Mouse (Mus musculus) urinary bladder, adult 18-20 months (tissue): ENCODE data around the gene Fgfr2.

Source experiments
- DNase-seq, 2 experiments: peaks; one replicate each; pipeline ENCODE4 v3.0.0; 2022; ENCODE audit warnings: low spot score in 2 of 2, mixed read lengths in 2 of 2

Fgfr2 gene

DNA sequence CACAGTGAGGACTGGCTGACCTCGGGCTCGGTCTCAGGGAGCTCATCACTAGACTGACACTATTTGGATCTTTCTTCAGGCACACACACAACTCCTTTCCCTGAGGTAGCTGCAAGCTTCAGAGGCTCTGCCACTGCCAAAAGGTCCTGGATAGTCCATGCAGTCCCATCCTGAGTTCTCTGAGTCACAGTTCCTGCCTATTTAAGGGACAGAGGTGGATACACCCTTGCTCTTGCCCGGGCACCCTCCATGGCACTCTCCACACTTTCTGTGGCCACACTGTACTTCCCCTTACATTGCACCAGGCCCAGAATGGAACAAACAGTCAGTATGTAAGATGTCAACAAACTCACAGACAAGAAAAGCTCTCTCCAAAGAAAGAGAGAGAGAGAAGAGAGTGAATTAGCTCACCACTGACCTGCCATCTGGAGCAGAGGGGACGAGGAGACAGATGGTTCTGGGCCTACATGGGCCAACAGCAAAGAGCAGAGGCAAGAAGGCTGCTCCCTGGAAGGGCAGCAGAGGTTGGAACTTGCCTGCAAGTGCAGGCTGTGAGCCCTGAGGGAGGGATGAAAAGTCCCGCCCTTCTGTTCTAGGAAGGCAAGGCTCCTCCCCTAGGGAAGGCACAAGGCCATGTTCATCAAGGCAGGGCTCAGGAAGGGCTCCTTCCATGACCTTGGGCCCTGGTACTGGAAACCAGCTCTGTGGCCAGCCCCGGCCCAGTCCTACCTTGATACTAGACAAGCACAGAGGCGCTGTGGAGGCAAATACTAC lies 346.6 kb downstream of the Fgfr2 start:
- no peak for DNase-seq

DNA sequence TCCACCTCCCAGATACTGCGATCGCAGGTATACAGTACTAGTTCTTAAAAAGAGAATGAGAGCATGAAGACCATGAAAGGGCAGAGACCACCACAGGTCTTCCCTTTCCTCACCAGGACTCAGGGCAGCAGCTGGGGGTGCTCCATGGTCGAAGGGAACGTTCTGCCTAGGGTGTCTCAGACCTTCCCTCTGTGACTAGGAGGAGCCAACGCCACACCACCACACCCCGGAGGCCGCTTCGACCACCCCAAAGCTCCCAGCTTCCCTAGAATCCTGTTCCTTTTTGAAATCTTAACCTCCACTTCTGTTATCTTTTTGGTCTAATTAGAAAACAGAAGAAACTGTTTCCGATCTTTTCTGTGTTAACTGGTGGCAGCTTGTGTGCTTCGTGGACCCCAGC lies 347.2 kb downstream of the Fgfr2 start:
- no peak for DNase-seq

DNA sequence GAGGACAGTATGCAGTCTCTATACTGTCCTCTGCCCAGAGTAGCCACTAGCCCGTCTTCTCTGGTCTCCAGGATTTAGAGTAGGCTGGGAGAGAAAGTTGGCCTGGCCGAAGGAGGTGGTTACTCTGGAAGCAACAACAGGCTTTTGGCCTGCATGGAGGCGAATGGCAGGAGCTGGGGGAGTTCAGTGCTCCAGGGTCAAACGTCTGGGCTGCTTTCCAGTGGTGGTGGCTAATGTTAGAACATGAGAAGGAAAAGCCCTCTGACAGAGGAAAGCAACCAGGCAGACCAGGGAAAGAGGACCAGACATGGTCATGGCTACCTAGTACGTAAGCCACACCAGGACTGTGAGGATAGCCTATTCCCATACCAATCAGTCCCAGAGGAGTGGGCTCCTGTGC lies 347.8 kb downstream of the Fgfr2 start:
- DNase-seq, result no peak

DNA sequence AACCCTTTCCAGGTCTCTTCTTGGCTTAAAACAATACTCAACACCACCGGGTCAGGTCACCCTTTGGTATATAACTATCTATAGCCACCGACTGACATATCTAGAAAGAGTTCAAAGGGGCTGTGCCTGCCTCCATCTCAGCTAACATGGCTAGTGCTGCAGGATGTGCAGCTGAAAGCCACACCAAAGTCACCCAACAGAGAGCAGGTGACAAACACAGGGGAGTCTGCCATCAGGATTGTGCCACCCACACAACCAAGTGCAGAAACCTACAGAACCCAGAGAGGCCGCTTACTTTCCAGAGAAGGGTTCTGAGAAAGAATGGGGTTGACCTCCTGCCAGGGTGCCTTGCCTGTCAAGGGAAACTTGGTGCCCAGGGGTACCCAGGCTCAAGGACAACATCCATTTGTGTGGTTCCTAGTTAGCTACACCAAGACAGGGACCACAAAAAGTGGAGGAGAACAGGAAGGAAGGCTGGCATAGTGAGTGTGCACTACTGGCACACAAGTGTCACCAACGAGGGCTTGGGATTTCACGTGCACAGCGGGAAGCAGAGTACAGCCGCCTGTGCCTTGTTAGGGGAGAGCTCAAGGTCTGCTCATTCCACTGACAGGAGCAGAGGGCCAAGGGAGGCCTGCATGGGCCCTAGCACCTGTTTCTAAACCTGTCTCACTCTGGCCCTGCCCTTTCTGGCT lies 350.0 kb downstream of the Fgfr2 start:
- no peak for DNase-seq

DNA sequence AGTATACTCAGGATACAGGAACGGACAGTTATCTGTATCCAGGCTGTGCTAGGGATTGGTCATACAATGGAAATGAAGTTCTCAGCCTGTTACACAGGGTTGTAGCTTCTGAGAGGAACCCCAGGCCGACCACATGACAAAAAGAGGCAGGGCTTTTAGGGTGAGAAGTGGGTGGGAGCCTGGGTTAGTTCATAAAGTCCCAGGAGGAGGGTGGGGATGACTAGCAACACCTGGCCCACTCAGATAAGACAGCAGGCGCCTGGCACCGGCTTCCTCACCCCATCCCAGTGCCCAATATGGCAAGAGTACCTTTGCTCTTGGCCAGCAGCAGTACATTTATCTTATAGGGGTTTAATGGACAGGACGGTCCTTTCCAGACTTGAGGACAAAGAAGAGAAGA lies 350.7 kb downstream of the Fgfr2 start:
- no peak for DNase-seq

DNA sequence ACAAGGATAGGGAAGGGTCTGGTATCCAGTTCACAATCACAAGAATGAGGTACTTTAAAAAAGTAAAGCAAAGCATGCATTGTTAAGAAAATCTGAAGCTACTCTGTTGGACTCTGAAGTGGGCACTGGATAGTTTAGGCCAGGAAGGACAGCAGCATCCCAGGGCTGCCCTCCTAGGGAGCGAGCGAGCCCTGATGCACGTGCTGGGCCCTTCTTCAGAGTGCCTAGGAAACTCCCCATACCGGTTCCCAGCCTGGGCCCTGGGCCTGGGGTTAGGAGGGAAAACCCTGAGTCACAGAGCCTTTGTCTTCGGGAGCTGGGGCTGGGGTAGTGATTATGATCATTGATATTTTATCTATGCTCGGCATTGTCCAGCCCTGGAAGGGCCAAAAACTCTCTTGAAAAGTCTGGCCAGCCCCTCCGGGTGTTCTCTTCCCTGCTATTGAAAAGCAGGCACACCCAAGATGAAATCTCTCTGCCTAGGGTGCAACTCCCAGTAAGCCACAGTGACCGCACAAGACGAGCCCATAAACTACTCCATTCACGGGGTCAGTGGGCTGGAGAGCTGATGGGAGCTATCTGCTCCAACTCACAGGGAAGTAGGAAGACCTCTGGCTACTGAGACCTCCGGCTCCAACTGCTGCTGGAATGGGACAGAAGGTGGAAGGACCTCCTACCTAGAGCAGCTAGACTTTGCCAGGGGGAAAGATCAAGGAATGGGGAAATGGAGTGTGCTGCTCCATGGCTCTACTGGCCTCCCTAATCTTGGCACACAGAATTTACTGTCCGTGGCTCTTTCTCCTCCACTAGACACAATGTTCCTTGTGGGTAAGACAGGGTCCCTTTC lies 354.4 kb downstream of the Fgfr2 start:
- peak; percentile 31 to 46 for DNase-seq

DNA sequence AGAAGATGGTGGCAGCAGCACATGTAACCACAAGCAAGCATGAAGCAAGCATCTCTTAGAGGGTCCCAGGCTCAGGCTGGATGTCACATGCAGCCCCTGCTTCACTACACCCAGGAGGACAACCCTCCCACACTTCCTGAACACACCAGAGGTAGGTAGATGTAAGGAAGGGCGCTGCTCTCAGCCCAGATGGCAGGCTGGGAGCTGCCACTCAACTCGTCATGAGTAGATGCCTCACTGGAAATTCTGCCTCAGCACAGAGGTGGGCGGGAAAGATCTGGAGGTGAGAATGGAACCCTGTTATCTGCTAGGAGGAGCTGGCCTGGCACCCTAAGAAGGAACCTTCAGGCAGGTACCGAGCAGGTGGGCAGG lies 355.2 kb downstream of the Fgfr2 start:
- no peak for DNase-seq

DNA sequence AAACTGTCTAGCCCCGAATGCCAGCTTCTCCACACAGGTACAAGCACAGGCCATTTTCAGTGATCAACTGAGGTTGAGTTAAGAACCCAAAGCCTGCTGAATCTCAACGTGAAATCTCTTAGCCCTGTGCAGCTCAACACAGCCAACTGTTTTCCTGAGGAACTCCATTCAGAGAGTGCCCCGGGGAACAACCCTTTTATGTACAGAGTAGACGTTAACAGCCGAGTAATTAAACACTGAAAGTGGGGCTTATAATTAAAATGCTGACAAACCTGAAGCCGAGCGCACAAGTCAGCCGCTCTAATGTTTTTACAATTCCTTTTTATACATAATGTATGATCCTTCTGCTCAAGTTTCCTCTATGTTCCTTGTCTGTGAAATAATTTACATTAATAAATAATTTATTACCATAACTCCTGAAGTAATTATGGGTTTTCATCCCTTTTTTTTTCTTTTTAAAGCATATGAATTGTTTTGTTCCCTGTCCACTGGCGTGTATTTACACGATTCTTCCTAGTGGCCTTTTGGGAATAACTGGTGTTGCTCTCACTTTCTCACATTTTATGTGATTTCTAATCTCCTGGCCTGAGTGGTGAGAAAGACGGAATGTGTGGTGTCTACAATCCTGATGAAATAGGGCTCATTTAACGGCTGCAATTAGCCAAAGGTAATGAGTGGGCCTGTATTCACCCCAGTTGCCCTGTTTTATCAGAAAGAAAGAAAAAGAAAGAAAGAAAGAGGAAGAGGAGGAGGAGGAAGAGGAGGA lies 355.7 kb downstream of the Fgfr2 start:
- no peak for DNase-seq

DNA sequence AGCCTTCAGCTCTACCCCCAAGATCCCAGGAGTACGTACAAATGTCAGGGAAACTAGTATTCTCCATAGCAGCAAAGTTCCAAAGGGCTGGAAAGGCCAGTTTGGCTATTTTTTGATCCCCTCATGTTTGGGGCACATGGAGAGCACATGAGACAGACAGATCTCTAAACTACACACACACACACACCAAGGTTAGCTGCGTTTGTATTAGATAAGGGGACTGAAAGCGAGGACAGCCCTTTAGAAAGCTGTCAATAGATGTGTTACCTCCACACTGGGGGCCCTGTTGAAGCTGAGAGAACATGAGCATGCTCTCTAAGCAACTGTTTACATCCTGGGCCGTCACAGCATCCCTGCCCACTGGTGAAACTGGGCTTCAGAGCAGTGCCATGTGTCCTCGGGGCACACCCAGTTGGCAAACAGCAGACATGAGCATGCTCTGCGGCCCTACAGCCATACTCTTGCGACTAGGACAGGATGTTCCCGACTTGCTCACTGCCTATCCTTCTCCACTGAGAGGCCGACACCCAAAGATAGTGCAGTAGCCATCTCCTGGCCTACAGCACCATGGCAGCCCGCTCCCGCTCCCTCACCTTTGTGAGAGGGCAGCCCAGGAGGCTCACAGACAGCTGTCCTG lies 356.8 kb downstream of the Fgfr2 start:
- DNase-seq, result no peak

DNA sequence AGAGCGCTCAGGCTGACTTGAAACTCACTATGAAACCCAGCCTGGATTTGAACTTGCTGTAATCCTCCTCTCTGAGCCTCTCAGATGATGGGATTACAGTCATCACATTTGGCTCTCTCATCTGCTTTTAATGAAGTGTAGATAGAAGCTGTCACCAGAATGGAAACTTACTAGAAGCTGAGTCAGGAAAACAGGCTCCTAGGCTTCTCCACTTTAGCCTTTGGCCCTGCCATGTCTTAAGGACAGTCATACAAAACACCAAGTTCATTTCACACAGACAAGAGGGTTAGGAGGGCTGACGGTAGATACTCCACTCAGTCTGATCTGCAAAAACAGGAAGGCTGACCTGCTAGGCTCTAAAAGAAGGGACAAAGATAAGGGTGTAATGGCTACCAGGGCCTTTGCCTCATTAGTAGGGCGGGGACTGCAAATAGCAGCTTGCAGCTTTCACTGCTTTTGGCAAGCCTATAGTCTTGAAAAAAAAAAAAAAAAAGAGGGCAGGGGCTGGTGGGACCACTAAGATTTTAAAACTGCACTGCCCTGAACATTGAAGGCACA lies 357.4 kb downstream of the Fgfr2 start:
- no peak for DNase-seq

DNA sequence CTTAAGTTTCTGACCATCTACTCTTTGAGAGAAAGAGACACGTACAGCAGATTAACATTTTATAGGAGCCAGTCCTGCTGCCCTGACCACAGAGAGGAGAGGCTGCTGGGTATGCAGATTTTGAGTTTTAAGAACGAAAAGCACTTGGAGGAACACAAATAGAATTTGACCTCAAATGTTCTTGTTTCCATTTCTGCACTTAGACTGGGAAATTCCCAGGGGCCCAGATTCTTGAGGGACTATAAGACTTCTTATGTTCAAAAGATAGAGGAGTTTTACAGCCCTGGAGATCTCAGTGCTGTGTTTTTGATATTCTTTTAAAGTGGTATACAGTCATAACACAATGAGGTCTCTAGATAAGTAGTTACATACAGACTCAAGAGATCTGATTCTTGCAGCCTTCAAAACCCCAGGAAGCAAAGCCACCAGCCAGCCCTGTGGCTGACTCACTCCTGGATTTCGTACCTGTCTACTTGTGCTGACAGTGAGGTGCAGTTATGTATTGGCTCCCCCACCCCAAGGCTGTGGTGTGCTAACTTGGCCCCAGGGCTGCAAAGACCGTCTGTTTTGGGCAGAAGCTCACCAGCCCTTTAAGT lies 358.2 kb downstream of the Fgfr2 start:
- DNase-seq, result no peak

DNA sequence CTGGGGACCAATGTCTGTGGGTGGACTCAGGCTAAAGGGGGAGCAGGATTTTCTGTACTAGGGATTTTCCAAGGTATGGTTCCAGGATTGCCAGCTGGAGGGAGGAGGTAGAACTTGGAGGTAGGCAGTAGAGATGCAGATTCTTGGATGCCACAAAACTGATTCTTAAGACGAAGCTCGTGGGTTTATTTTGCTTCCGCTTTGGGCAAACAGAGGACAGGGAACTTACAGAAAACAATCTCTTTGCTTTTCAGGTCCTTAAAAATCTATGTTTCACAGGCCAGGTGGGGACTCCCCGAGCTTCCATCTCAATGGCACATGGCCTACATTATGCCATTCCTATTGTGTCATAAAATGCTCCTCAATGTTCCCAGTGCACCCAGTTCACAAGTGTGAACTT lies 358.8 kb downstream of the Fgfr2 start:
- no peak for DNase-seq

DNA sequence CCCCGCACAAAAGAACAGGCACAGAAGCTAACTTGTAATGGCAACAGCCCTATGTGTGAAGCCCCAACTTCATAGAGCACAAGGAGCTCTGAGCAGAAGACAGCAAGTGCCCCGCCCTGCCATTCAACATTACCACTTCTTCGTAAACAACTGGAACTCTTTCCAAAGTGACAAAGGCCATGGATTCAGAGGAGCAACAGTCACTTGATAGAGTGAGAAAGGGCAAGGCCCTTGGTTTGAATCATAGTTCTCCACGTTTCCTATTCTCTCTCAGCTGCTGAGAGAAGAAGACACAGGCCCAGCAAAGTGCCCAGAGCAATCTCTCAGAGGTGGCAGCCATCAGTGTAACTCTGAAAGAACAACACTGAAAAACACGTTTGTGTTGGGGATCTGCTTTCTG lies 359.2 kb downstream of the Fgfr2 start:
- DNase-seq, result no peak

DNA sequence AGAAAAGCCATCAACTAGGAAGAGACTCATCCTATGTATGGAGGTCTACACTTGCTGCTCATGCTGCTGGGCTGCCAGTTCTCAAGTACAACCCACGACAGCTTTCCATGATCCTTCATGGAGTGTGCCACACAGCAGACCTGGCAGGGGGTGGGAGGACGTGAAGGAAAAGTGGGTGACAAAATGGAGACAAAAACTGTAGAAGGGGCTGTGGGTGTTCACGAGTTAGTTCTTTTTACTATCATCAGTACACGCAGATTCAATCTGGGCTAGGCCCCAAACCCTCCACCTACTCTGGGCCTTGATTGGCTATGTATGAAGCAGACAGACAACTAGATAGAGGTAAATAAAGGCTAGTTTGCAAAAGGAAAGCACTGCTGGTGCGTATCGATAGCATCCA lies 359.8 kb downstream of the Fgfr2 start:
- no peak for DNase-seq

DNA sequence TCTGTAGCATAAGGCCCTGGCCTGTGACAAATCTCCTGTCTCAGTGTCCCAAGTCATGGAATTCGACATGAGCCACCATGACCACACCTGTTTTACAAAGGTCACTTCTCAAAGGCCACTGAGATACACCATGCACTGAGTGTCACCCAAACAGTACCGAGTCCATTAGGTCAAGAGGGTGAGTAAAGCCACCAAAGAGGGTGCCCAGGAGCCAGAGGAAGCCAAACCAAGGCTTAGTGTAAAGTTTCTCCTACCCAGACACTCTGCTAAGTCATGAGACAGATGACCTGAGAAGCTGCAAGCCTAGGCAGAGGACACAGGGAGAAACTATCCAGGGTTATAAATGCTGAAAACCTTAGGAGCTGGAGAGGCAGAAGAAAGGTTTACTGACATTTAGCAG lies 361.7 kb downstream of the Fgfr2 start:
- DNase-seq, result no peak

DNA sequence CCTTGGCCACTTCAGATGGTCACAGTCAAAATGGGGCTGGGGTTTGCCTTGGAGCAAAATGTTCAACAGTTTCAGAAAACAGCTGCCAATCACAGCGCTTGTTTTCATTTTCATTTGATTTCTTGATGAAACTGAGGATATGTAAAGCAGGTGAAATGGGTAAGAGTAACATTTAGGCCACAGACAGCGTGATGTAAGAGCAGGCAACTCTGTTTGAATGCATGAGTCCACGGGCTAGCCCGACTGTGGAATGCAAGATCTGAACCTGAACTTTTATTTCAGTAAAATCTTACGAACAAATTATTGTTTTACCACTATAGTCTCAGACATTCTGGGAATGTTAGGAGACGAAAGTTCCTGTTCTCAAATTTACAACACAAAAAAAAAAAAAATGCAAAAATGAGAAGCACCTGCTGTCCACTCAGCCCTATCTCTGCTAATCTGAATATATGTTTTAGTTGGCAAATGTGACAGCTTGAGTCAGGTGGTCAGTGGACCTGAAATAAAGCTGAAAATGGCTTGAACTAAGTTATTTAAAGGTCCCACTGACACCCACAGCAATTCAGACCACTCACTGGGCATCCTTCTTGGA lies 362.5 kb downstream of the Fgfr2 start:
- no peak for DNase-seq

DNA sequence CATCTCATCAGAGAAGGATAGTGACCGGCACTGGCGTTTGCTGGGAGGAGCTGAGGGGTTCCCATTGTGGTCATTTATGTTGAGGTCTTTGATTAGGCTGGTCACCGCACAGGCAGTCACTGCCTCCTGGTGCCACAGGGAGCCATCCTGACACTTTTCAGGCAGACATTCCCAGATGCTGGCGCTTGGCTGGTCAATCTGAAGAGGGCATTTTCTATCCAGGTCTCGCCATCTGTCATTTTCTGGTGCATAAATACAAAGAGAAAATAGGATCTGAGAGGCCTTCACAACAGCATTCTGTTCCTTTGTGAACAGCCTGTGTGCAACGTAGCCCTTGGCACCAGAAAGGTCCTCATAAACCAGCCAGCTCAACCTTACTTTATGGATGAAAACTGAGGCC lies 363.2 kb downstream of the Fgfr2 start:
- no peak for DNase-seq

DNA sequence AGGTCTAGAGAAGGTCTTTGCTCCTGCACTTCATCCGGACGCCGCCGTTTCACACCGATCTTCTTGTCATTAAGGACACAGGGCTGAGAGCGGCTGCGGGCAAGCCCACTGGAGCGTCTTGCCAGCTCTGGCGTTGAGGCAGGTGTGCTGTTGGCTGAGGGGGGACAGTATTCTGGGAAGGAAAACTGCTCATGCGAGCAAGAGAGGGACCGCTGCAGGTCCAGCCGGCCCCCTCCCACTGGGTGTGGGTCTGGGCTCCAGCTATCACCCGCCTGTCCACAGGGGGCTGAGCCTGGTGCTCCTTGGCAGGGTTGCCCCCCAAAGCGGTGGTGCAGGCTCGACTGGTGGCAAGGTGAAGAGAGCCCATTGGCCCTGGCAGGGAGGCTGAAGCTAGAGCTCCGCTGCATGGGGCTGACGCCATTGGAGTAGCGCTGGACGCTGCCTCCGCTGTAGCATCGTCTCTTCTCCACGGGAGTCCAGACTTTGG lies 363.7 kb downstream of the Fgfr2 start:
- DNase-seq, result no peak

DNA sequence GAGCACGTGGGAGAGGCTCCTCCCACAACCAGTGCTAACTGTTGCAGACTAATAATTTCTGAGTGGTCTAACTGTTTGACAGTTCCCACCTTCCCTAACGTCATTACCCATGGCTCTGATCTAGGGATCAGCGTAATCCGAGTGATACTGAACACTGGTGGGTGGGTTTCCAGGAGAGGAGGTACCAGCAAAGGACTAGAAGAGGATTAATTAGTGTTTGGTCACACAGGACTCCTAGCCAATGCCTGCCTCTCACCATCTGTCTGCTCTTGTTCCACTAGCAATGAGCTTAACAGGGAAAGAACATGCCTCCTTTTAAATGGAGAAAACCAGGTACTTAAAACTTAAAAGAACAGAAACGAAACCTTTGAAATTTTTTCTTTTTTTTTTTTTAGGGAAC lies 364.3 kb downstream of the Fgfr2 start:
- DNase-seq, result no peak

DNA sequence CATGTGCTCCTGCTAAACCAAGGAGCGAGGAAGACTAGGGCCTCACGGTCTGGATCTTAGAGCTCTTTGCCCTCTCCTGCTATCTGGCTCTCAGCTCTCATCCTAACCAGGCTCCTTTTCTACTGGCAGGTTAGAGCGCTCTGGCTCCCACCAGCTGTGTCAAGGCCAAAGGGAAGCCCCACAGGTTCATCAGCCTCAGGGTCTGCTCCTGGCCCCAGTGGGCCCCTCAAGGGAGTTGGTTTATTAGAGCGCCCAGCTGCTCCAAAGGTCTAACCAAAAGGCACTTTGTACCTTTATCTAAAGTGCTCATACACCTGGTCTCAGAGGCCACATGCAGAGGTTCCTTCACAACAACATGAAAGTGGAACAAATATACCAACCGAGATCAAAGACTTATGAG lies 366.8 kb downstream of the Fgfr2 start:
- DNase-seq, result no peak
